Mouse (Mus musculus) forebrain, postnatal 0 days (tissue): ENCODE data around the gene Tmem63a. TPM values are rescaled to one million over a fixed set of nuclear protein-coding genes. Genes with fewer than 3 reads are reported as not detected.

ENCODE experiments used
- ATAC-seq: fragments of 200-750 bp; cut with Nextera tagmentation; 2 replicates; pipeline ENCODE4 v1.8.0; 2017; ENCODE audit warnings: mild to moderate bottlenecking, moderate library complexity
- DNase-seq: peaks from one replicate; pipeline ENCODE4 v3.0.0-alpha.2; 2015
- H3K27ac ChIP-seq: fragments of 300-500 bp; sonication (generic); 2 replicates; pipeline ENCODE4 v1.5.1; 2014; ENCODE audit warnings: low read depth, mild to moderate bottlenecking, antibody characterized with exemption, low read length, moderate library complexity, mixed read lengths
- H3K27me3 ChIP-seq: fragments of 300-500 bp; sonication (generic); 2 replicates; pipeline ENCODE4 v1.6.1; 2014; ENCODE audit warnings: mild to moderate bottlenecking, low read length, mixed read lengths; ENCODE audit not compliant: insufficient read depth
- H3K36me3 ChIP-seq: fragments of 300-500 bp; sonication (generic); 2 replicates; pipeline ENCODE4 v1.6.1; 2014; ENCODE audit warnings: mild to moderate bottlenecking, moderate library complexity; ENCODE audit not compliant: insufficient read depth
- H3K4me1 ChIP-seq: fragments of 300-500 bp; sonication (generic); 2 replicates; pipeline ENCODE4 v1.6.1; 2014; ENCODE audit warnings: antibody characterized with exemption; ENCODE audit not compliant: insufficient read depth
- H3K4me2 ChIP-seq: fragments of 300-500 bp; sonication (generic); 2 replicates; pipeline ENCODE4 v1.6.1; 2014; ENCODE audit warnings: low read depth, mild to moderate bottlenecking, moderate library complexity
- H3K4me3 ChIP-seq: fragments of 300-500 bp; sonication (generic); 2 replicates; pipeline ENCODE4 v1.5.1; 2014; ENCODE audit warnings: low read depth, low read length, mixed read lengths
- H3K9ac ChIP-seq: fragments of 300-500 bp; sonication (generic); 2 replicates; pipeline ENCODE4 v1.6.1; 2014; ENCODE audit warnings: mild to moderate bottlenecking
- H3K9me3 ChIP-seq: fragments of 300-500 bp; sonication (generic); 2 replicates; pipeline ENCODE4 v1.6.1; 2016; ENCODE audit warnings: low read length
- CTCF ChIP-seq: sonication (generic); IDR thresholded peaks from 2 replicates; pipeline ENCODE4 v1.5.1; 2016; ENCODE audit warnings: antibody characterized with exemption, control low read depth, low read depth
- WGBS: fragments of 180-500 bp; shearing (Covaris S2); extraction: QIAGEN DNeasy Blood & Tissue Kit; methylation state at CpG from one replicate; pipeline ENCODE4 v1.1.7; 2014; 5-methylcytosine and 5-hydroxymethylcytosine counted together
- polyA plus RNA-seq: library from polyadenylated mRNA; unstranded; fragments of >200 nt; fragmentation: Nextera tagmentation; extraction: Ambion mirVana; gene quantifications from 2 replicates; pipeline ENCODE4 v1.2.1, GENCODE M21; 2015
- total RNA-seq: library from RNA; depleted of rRNA; stranded (reverse); fragments of >200 nt; gene quantifications from 2 replicates; pipeline ENCODE4 v1.2.3, GENCODE M21; 2014

Gene Tmem63a
- total and polyA plus RNA-seq, 2 experiments from 2014 or later, result 2.1 to 3.2 TPM

GRCm38 (mm10) chr1:180946448-180946847 lies 4.3 kb downstream of the Tmem63a start:
- TF ChIP-seq CTCF, result no peak
- H3K36me3 ChIP-seq, result no peaks in the 10 kb centered on the region

DNA sequence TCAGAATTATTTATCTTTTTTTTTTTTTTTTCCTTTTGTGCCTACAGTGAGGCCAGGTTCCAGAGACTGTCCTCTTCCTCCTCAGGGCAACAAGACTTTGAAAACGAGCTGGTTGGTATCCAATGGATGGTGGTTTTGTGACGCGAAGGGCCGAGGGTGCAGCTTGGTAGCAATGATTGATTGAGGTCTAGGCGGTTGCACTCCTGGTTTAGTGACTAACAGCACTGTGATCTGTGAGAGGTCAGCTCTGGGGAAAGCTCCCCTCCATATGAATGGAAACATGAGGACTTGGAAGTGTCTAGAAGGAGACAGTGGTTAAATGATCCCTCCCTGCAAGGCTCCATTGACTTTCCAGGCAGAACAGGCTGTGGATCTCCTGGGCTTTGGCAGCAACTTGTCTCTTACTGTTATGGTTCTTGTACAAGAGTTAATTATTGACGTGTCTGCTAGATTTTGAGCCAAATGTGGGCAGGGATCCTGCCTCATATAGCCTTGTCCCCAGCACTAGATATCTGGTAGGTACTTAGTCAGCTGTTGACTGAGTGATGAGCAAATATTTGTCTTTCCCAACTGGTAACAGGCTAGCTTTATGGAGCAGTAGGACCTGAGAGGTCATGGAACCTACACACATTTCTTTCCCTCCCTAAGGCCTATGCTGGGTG lies 10.1 kb downstream of the Tmem63a start:
- H3K4me3 ChIP-seq, result no peak overlapping the region
- ATAC-seq (no peak), DNase-seq (no peak)
- H3K9ac ChIP-seq, result no peak overlapping the region
- H3K27me3 ChIP-seq, result no peaks in the 10 kb centered on the region
- 86% methylated on average over 6 of the region's 6 CpGs for WGBS
- H3K9me3 ChIP-seq, result no peaks in the 10 kb centered on the region
- no peaks in the 10 kb centered on the region for H3K36me3 ChIP-seq
- TF ChIP-seq CTCF, result no peak
- no peak overlapping the region for H3K4me2 ChIP-seq
- H3K27ac ChIP-seq, result no peak overlapping the region
- no peaks in the 10 kb centered on the region for H3K4me1 ChIP-seq

More at GRCm38 (mm10) chr1:180946448-180946847, 4.3 kb downstream of the Tmem63a start:
- Histone ChIP-seq H3K9ac (no peak overlapping the region), H3K27me3 (peaks cover 20% of the 10 kb centered on the region), H3K4me1 (no peaks in the 10 kb centered on the region), H3K27ac (no peak overlapping the region), H3K4me2 (no peak overlapping the region), H3K4me3 (no peak overlapping the region), H3K9me3 (no peaks in the 10 kb centered on the region)
- ATAC-seq (no peak), DNase-seq (no peak)
- WGBS, result 84% methylated on average over 6 of the region's 6 CpGs

GRCm38 (mm10) chr1:180952808-180953207 lies 10.7 kb downstream of the Tmem63a start:
- ATAC-seq (no peak), DNase-seq (no peak)
- Histone ChIP-seq H3K27me3 (no peaks in the 10 kb centered on the region), H3K4me3 (no peak overlapping the region), H3K9me3 (no peaks in the 10 kb centered on the region), H3K9ac (no peak overlapping the region), H3K4me2 (no peak overlapping the region), H3K36me3 (no peaks in the 10 kb centered on the region), H3K27ac (no peak overlapping the region), H3K4me1 (no peaks in the 10 kb centered on the region)
- TF ChIP-seq CTCF, result no peak
- WGBS, result 91% methylated on average over 5 of the region's 5 CpGs

- no peak overlapping the region for H3K9ac ChIP-seq
- H3K27ac ChIP-seq, result no peak overlapping the region
- no peaks in the 10 kb centered on the region for H3K4me1 ChIP-seq
- no peak overlapping the region for H3K4me3 ChIP-seq
- H3K9me3 ChIP-seq, result no peaks in the 10 kb centered on the region
- 93% methylated on average over 8 of the region's 8 CpGs for WGBS
- no peaks in the 10 kb centered on the region for H3K27me3 ChIP-seq
- no peak for TF ChIP-seq CTCF
- no peak overlapping the region for H3K4me2 ChIP-seq
- DNase-seq (no peak), ATAC-seq (no peak)
- H3K36me3 ChIP-seq, result no peaks in the 10 kb centered on the region
Measured at GRCm38 (mm10) chr1:180956401-180956800, 14.3 kb downstream of the Tmem63a start.

GRCm38 (mm10) chr1:180956973-180957381 lies 14.8 kb downstream of the Tmem63a start:
- DNase-seq (no peak), ATAC-seq (no peak)
- H3K9me3 ChIP-seq, result no peaks in the 10 kb centered on the region
- H3K4me3 ChIP-seq, result no peak overlapping the region
- H3K36me3 ChIP-seq, result no peaks in the 10 kb centered on the region
- no peak overlapping the region for H3K9ac ChIP-seq
- H3K27ac ChIP-seq, result no peak overlapping the region
- no peaks in the 10 kb centered on the region for H3K27me3 ChIP-seq
- H3K4me2 ChIP-seq, result no peak overlapping the region
- 88% methylated on average over 8 of the region's 8 CpGs for WGBS
- no peaks in the 10 kb centered on the region for H3K4me1 ChIP-seq
- no peak for TF ChIP-seq CTCF

DNA sequence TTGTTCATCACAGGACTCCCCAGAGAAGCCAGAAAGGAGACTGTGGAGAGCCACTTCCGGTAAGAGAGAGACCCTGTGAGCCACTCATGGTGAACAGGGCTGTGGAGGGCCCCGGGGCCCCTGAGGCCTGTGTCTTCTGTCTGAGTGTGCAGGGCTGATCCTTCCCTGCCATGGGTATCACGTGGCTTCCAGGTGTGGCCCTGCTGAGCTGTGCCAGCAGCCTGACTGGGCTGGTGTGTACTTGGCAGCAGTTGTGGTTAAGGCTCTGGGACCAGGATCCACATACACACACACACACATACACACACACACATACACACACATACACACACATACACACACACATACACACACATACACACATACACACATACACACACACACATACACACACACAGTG lies 15.8 kb downstream of the Tmem63a start:
- H3K27ac ChIP-seq, result no peak overlapping the region
- H3K4me1 ChIP-seq, result no peaks in the 10 kb centered on the region
- ATAC-seq (no peak), DNase-seq (no peak)
- no peak overlapping the region for H3K9ac ChIP-seq
- WGBS, result 85% methylated on average over 3 of the region's 3 CpGs
- no peak for TF ChIP-seq CTCF
- no peaks in the 10 kb centered on the region for H3K9me3 ChIP-seq
- no peaks in the 10 kb centered on the region for H3K36me3 ChIP-seq
- H3K4me2 ChIP-seq, result no peak overlapping the region
- H3K4me3 ChIP-seq, result no peak overlapping the region
- no peaks in the 10 kb centered on the region for H3K27me3 ChIP-seq

DNA sequence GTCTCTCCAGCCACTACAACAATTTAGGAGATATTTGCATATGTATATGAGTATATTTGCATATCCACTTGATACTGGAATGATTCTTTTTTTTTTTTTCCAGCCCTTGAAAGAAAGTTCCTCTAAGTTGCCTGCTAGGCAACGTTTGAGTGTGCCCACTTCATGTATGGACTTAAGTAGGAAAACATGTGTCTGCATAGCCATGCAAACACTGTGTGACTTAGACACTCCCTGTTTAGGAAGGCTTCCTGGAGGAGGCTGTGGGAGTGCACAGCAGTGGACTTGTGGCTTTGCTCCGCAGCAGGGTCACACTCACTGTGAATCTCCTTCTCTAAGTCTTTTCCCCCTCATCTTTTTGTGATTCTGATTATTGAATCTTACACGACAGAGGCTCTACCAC lies 16.7 kb downstream of the Tmem63a start:
- no peak for ATAC-seq
- 56% methylated on average over 3 of the region's 3 CpGs for WGBS
- TF ChIP-seq CTCF, result no peak

GRCm38 (mm10) chr1:180965786-180966185 lies 23.6 kb downstream of the Tmem63a start:
- TF ChIP-seq CTCF, result no peak
- 96% methylated on average over 3 of the region's 3 CpGs for WGBS
- Histone ChIP-seq H3K27ac (no peak overlapping the region), H3K9ac (no peak overlapping the region), H3K36me3 (no peaks in the 10 kb centered on the region), H3K9me3 (no peaks in the 10 kb centered on the region), H3K4me3 (no peak overlapping the region), H3K27me3 (no peaks in the 10 kb centered on the region), H3K4me1 (no peaks in the 10 kb centered on the region), H3K4me2 (no peak overlapping the region)
- no peak for ATAC-seq
- no peak for DNase-seq

More for the DNA sequence above, 16.7 kb downstream of the Tmem63a start:
- no peak overlapping the region for H3K27ac ChIP-seq
- no peak overlapping the region for H3K4me2 ChIP-seq
- H3K36me3 ChIP-seq, result no peaks in the 10 kb centered on the region
- no peaks in the 10 kb centered on the region for H3K9me3 ChIP-seq
- no peak for DNase-seq
- no peak overlapping the region for H3K9ac ChIP-seq
- H3K27me3 ChIP-seq, result no peaks in the 10 kb centered on the region
- H3K4me1 ChIP-seq, result no peaks in the 10 kb centered on the region
- no peak overlapping the region for H3K4me3 ChIP-seq
